Mouse (Mus musculus): Measurements from ENCODE around the gene Clip2.
"Not testable (repeated sequence)": the region's sequence is repeated elsewhere in the genome, so short reads cannot be mapped to it uniquely, and the experiment has no call there.

Gene Clip2

GRCm38 (mm10) chr5:134490465-134490864, 61.8 kb downstream of the Clip2 start:
- peak; percentile 34 for DNase-seq (ENCODE audit: low read depth)

- DNase-seq (ENCODE audit: low read depth), result peak; percentile 66
Measured at GRCm38 (mm10) chr5:134489583-134489982, 62.7 kb downstream of the Clip2 start.

GRCm38 (mm10) chr5:134488596-134488995, 63.6 kb downstream of the Clip2 start:
- DNase-seq (ENCODE audit: low read depth), result no peak

- DNase-seq (ENCODE audit: low read depth), result no peak
Measured at GRCm38 (mm10) chr5:134488042-134488441, 64.2 kb downstream of the Clip2 start.

GRCm38 (mm10) chr5:134485900-134486665, 66.2 kb downstream of the Clip2 start:
- peak; percentile 69 for DNase-seq (ENCODE audit: low read depth)

- no peak for DNase-seq (ENCODE audit: low read depth)
Measured at GRCm38 (mm10) chr5:134485183-134485730, 67.0 kb downstream of the Clip2 start.

GRCm38 (mm10) chr5:134483291-134483690, 68.9 kb downstream of the Clip2 start:
- no peak for DNase-seq (ENCODE audit: low read depth)

- no peak for DNase-seq (ENCODE audit: low read depth)
Measured at GRCm38 (mm10) chr5:134482331-134482730, 69.9 kb downstream of the Clip2 start.

GRCm38 (mm10) chr5:134478886-134479285, 73.3 kb downstream of the Clip2 start:
- DNase-seq (ENCODE audit: low read depth), result not testable (repeated sequence)

GRCm38 (mm10) chr5:134475686-134476085, 76.5 kb downstream of the Clip2 start:
- DNase-seq (ENCODE audit: low read depth), result not testable (repeated sequence)

- DNase-seq (ENCODE audit: low read depth), result no peak
Measured at GRCm38 (mm10) chr5:134475006-134475605, 77.1 kb downstream of the Clip2 start.

GRCm38 (mm10) chr5:134473902-134474301, 78.3 kb downstream of the Clip2 start:
- no peak for DNase-seq (ENCODE audit: low read depth)

- no peak for DNase-seq (ENCODE audit: low read depth)
Measured at GRCm38 (mm10) chr5:134470538-134471169, 81.6 kb downstream of the Clip2 start.

- no peak for DNase-seq (ENCODE audit: low read depth)
Measured at GRCm38 (mm10) chr5:134469559-134470150, 82.6 kb downstream of the Clip2 start.

GRCm38 (mm10) chr5:134468158-134468765, 84.0 kb downstream of the Clip2 start:
- DNase-seq (ENCODE audit: low read depth), result no peak

GRCm38 (mm10) chr5:134467030-134467549, 85.1 kb downstream of the Clip2 start:
- DNase-seq (ENCODE audit: low read depth), result no peak

GRCm38 (mm10) chr5:134466296-134467029, 85.8 kb downstream of the Clip2 start:
- no peak for DNase-seq (ENCODE audit: low read depth)

GRCm38 (mm10) chr5:134465197-134465596, 87.0 kb downstream of the Clip2 start:
- DNase-seq (ENCODE audit: low read depth), result no peak

GRCm38 (mm10) chr5:134464225-134464624, 88.0 kb downstream of the Clip2 start:
- no peak for DNase-seq (ENCODE audit: low read depth)

- DNase-seq (ENCODE audit: low read depth), result no peak
Measured at GRCm38 (mm10) chr5:134462731-134463130, 89.5 kb downstream of the Clip2 start.

- DNase-seq (ENCODE audit: low read depth), result no peak
Measured at GRCm38 (mm10) chr5:134462316-134462715, 89.9 kb downstream of the Clip2 start.

All from c-Kit-positive CD71-negative TER-119-negative erythroid progenitor cells, embryonic 14.5 days (primary cell).